In genomic region chr9:64849548-64849947, GRCm38 (mm10) we compare ENCODE assay signal across 15 mouse cellular contexts.
"Had no signal": no experiment of that assay in that cellular context is flagged by ENCODE, and none has a peak within 500 bp of the region (broad histone marks: within the 10 kb centered on the region; RNA-seq: fewer than 3 reads in every experiment).

No protein-coding gene starts in this region.

- H3K36me3 ChIP-seq: stomach, embryonic 15.5 days had no signal

- H3K9me3 ChIP-seq: neural tube, embryonic 15.5 days; stomach, embryonic 15.5 days had no signal

- H3K4me2 ChIP-seq: neural tube, embryonic 15.5 days; stomach, embryonic 15.5 days had no signal

- H3K4me3 ChIP-seq: neural tube, embryonic 15.5 days; stomach, embryonic 15.5 days had no signal

- H3K27ac ChIP-seq: neural tube, embryonic 15.5 days; stomach, embryonic 15.5 days; stomach, postnatal 0 days had no signal

- H3K27me3 ChIP-seq: neural tube, embryonic 15.5 days; stomach, embryonic 15.5 days had no signal

- DNase-seq: retina, postnatal 1 day; right cerebral cortex, adult 18-20 months; right cerebral cortex, postnatal 14 days; right cerebral cortex, postnatal 25 days; right cerebral cortex, postnatal 4 days; spleen, adult 18-20 months; thymus, adult 18-20 months; thymus, adult 2 months; thymus, postnatal 14 days; thymus, postnatal 25 days; thymus, postnatal 36 days; thymus, postnatal 4 days had no signal

- H3K9ac ChIP-seq: neural tube, embryonic 15.5 days; stomach, embryonic 15.5 days had no signal

- H3K4me1 ChIP-seq: neural tube, embryonic 15.5 days; stomach, embryonic 15.5 days had no signal
